Mouse (Mus musculus) macrophage (primary cell): Measurements from ENCODE around the gene Neurod1. TPM values are rescaled to one million over a fixed set of nuclear protein-coding genes. Genes with fewer than 3 reads are reported as not detected.
A peak's percentile ranks its signal among the peaks of the same experiment; 100 is the strongest.

ENCODE experiments used
- H3K27ac ChIP-seq: fragments of 350-480 bp; formaldehyde crosslinking; 2 replicates; pipeline ENCODE4 v1.9.0; 2021
- H3K36me3 ChIP-seq: fragments of 350-480 bp; formaldehyde crosslinking; 2 replicates; pipeline ENCODE4 v1.9.0; 2021; ENCODE audit errors: inconsistent target
- H3K4me3 ChIP-seq: fragments of 350-480 bp; formaldehyde crosslinking; 2 replicates; pipeline ENCODE4 v1.9.0; 2021; ENCODE audit errors: inconsistent target
- H3K79me2 ChIP-seq: fragments of 350-480 bp; formaldehyde crosslinking; 2 replicates; pipeline ENCODE4 v1.9.0; 2021; ENCODE audit errors: inconsistent target
- WGBS: methylation state at CpG from one replicate; pipeline ENCODE4 v1.1.7; 2026; ENCODE audit warnings: inconsistent platforms; ENCODE audit not compliant: missing documents; 5-methylcytosine and 5-hydroxymethylcytosine counted together
- polyA plus RNA-seq: library from polyadenylated mRNA; stranded (reverse); fragments of 250-400 nt; gene quantifications from 3 replicates; pipeline ENCODE4 v1.2.4, GENCODE M21; 2018; ENCODE audit warnings: inconsistent platforms

Gene Neurod1
- polyA plus RNA-seq, 1 experiment from 2014 or later = not detected

DNA sequence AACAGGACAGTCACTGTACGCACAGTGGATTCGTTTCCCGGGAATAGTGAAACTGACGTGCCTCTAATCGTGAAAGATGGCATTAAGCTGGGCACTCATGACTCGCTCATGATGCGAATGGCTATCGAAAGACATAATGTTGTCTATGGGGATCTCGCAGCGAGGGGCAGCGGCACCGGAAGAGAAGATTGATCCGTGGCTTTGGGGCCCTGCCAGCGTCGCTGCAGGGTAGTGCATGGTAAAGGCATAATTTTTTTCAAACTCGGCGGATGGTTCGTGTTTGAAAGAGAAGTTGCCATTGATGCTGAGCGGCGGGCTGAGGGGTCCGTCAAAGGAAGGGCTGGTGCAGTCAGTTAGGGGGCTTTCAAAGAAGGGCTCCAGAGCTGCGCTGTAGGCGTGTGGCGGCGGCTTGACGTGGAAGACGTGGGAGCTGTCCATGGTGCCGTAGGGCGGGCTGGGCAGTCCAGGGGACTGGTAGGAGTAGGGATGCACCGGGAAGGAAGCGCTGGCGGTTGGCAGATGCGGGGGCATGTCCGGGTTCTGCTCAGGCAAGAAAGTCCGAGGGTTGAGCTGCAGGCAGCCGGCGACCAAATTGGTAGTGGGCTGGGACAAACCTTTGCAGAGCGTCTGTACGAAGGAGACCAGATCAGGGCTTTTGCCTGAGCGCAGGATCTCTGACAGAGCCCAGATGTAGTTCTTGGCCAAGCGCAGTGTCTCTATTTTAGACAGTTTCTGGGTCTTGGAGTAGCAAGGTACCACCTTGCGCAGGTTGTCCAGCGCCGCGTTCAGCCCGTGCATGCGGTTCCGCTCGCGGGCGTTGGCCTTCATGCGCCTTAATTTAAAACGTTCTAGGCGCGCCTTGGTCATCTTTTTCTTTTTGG is 2.4 kb downstream of the Neurod1 start:
- H3K27ac ChIP-seq = no peak overlapping the region
- H3K79me2 ChIP-seq = no peaks in the 10 kb centered on the region
- H3K4me3 ChIP-seq = peak overlapping the region; percentile 12
- 9% methylated on average over 52 of the region's 55 CpGs for WGBS
- no peaks in the 10 kb centered on the region for H3K36me3 ChIP-seq

DNA sequence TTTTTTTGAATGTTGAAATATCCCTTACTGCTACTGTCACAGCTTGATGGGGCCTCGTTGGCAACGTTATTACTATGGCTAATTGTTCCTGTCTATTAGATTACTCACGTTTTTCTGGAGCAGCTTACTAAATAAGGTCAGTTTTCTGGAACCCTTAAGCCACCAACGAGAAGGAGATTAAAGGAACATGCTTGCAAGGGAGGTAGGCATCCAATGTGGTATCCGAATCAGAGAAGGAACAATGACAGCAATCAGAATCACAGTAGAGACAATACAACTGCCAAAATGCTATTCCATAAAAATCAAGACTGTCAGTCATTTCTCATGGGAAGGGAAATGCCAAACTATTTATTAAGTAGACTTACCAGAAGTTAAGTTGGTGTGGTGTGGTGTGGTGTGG is 5.1 kb downstream of the Neurod1 start:
- Histone ChIP-seq H3K4me3 (no peak overlapping the region), H3K36me3 (no peaks in the 10 kb centered on the region), H3K27ac (no peak overlapping the region), H3K79me2 (no peaks in the 10 kb centered on the region)
- WGBS = 64% methylated on average over 5 of the region's 5 CpGs

DNA sequence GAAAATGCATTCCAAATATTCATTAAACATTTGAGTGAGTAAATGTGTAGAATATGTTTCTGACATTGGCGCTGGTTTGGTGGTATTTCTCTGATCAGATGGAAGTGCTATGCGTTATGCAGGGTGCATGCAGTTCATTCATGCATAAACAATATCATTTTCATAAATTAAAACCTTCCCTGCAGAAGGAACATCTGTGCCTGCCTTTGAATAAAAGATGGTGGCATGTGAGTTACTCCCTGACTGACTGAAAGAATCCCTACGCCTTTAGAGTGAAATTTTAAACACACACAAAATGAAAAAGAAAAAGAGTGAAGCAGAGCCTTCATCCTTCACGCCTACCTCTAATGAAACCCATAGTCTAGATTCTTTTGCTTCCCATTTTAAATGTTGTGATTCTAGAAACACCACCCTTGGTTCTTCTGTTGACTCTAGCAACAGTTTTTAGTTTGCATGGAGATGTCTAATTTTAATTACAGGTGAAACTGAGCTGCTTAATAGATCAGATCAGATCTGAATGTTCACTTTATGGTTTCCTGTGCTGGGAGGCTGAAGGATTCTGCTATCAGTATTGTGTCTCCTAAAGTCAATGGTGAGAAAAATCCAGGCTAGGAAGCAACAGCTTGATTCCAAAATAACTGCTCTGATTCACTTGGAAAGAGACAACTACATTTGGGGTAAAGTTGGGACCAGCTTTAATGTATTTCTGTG is 5.7 kb downstream of the Neurod1 start:
- Histone ChIP-seq H3K4me3 (no peak overlapping the region), H3K27ac (no peak overlapping the region), H3K79me2 (no peaks in the 10 kb centered on the region), H3K36me3 (no peaks in the 10 kb centered on the region)
- WGBS = 80% methylated on average over 4 of the region's 4 CpGs

DNA sequence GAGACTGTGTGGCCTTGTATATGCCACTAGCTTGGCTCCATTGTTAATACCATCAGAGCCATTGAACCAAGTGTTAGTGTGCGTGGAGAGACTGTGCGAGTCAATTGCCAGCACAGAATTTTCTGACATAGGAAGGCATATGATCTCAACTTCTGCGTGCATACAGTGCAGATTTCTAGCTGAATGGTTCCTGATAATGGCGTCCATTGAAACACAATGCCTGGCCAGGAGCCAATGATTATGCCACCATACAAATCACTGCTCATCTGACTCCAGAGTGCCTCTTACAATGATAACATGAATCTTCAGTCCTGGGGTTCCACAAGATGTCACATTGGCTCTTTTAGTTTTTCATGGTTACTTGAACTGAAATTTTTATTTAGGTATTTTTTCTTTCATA is 7.2 kb downstream of the Neurod1 start:
- Histone ChIP-seq H3K4me3 (no peak overlapping the region), H3K79me2 (no peaks in the 10 kb centered on the region), H3K36me3 (no peaks in the 10 kb centered on the region), H3K27ac (no peak overlapping the region)
- WGBS = 71% methylated on average over 4 of the region's 4 CpGs

DNA sequence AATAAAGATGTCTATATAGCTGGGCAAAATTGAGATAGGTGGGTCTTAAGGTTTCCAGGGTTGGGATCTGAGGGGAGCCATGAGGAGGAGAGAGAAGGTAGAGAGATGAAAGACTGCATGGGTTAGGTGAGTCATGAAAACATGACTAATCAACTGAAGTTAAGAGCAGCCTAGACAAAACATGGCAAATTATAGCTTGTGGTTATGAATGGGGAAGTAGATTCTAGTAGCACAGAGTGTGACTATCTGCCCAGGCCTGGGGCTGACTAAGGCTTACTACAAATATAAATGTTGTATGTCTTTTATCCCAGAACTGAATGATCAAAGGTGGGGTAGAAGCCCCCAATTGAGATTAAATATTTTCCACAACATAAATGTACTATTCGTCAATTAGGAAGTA is 9.4 kb downstream of the Neurod1 start:
- WGBS = 54% methylated on average over 1 of the region's 1 CpGs
- H3K79me2 ChIP-seq = no peaks in the 10 kb centered on the region
- H3K4me3 ChIP-seq = no peak overlapping the region
- no peaks in the 10 kb centered on the region for H3K36me3 ChIP-seq
- no peak overlapping the region for H3K27ac ChIP-seq

DNA sequence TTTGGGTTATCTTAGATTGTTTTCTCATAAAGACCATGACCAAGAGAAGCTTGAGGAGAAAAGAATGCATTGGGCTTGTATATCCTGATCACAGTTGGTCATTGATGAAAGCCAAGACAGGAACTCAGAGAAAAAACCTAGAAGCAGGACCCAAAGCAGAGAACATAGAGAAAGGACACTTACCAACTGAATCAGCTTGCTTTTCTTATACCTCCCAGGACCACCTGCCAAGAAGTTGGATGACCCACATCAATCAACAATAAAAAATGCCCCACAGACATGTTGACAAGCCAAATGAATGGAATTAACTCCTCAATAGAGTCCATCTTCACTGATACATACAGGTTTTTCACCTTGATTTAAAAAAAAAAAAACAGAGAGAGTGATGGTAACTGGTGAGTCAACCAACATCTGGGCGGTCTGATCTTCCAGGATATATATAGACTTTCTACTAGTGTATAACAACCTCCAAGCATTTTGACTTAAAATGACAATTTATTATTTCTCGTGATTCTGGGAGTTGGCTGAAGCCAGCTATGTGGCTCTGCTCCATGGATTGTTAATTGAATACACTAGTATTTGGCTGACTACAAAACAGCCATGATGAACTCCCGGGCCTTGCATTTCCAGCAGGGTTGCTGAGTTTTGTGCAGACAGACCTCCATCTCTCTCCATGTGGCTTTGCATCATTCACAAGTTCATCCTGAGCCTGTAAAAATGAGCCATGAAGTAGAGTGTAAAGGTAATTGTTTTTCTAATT is 12.5 kb downstream of the Neurod1 start:
- H3K4me3 ChIP-seq = no peak overlapping the region
- WGBS = 92% methylated on average over 3 of the region's 3 CpGs
- H3K79me2 ChIP-seq = no peaks in the 10 kb centered on the region
- H3K36me3 ChIP-seq = no peaks in the 10 kb centered on the region
- no peak overlapping the region for H3K27ac ChIP-seq

DNA sequence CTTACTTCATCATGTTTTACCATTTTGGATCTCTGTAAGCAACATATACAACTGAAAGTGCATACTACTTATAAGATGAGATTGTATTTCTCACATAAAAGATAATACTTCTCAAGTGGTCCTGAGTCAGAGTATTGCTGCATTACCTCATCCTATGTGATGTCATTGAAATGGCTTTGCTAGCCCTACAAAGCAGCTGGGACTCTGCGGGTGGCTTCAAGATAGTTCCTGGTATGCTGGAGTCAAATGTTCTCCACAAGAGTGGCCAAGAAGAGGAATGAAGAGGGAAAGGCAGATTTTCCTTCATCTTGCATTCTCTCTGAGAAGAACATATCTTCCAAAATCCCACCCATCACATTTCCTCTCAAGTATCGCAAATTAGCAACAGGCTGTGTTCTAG is 13.2 kb downstream of the Neurod1 start:
- Histone ChIP-seq H3K27ac (no peak overlapping the region), H3K4me3 (no peak overlapping the region), H3K36me3 (no peaks in the 10 kb centered on the region), H3K79me2 (no peaks in the 10 kb centered on the region)
- WGBS = 89% methylated on average over 2 of the region's 2 CpGs

DNA sequence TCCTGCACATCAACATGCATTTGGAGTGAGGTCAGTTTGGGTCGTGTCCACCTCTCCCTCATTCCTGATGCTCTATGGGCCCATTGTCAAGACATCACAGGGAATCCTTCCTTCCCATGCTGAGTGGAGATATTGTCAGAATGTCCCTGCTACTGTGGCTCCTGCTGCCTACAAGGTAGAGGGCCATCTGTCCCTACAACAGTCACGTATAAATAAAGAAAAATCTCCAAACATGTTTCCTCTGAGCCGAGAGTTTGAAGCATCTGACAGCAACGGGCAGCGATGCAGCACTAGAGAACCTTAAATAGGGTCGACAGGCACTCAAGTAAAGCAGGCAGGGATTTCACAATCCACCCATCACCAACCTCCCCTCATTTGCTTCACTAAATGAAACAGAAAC is 13.6 kb downstream of the Neurod1 start:
- Histone ChIP-seq H3K79me2 (no peaks in the 10 kb centered on the region), H3K4me3 (no peak overlapping the region), H3K27ac (no peak overlapping the region), H3K36me3 (no peaks in the 10 kb centered on the region)
- WGBS = 89% methylated on average over 6 of the region's 6 CpGs

DNA sequence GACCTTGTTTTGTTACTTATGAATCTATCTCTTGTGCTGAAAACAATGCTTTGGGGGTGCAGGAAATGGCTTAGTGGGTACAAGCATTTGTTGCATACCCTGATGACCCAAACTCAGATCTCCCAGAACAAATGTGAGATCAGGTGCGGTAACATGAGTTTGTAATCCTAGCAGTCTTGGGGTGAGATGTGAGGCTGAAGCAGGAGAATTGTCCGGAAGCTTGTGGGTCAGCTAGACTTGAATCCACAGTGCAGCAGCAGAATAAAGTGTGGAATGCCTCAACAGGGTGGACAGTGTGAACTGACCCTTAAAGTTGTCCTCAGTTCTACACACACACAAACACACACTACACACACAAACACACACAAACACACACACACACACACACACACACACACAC is 14.3 kb downstream of the Neurod1 start:
- WGBS = 89% methylated on average over 2 of the region's 2 CpGs
- Histone ChIP-seq H3K27ac (no peak overlapping the region), H3K79me2 (no peaks in the 10 kb centered on the region), H3K36me3 (no peaks in the 10 kb centered on the region), H3K4me3 (no peak overlapping the region)

DNA sequence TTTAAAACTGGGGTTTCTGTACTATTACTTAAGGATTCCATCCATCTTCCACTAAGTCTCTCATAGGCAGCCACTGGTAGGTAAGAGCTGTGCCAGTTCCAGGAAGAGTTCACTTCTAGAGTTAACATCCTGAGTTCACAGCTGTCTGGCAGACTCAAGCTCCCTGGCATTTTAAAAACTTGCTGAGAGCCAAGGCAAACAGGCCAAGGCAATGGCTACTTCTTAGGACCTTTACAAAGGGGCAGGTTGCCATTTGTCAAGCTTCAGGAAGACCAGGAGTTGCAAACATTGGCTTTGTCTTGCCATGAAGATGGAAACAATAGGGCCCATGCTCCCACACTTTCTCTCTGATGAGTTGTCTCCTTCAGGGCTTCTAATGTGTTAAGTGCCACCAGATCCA is 26.5 kb downstream of the Neurod1 start:
- Histone ChIP-seq H3K79me2 (no peaks in the 10 kb centered on the region), H3K4me3 (no peak overlapping the region), H3K36me3 (no peaks in the 10 kb centered on the region), H3K27ac (no peak overlapping the region)

DNA sequence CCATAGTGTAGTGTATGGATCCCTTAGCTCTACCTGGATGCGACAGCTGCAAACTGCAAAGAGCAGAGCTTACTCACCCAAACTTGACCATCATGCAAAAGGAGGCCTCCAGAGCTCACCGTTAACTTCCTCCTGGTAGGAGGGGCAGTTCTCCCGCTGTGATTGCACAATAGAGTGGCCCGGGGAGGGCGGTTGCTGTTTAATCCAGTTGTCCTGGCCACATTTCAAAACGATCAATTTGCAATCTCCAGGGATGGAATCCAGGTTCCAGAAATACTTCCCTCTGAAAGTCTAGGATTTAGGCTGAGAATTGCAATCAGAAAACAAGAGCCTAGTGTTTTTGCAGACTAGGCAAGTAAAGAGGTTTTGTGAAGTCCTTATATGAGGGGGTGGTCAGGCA is 26.9 kb downstream of the Neurod1 start:
- H3K27ac ChIP-seq = no peak overlapping the region
- H3K36me3 ChIP-seq = no peaks in the 10 kb centered on the region
- no peak overlapping the region for H3K4me3 ChIP-seq
- no peaks in the 10 kb centered on the region for H3K79me2 ChIP-seq
- WGBS = 12% methylated on average over 6 of the region's 6 CpGs

DNA sequence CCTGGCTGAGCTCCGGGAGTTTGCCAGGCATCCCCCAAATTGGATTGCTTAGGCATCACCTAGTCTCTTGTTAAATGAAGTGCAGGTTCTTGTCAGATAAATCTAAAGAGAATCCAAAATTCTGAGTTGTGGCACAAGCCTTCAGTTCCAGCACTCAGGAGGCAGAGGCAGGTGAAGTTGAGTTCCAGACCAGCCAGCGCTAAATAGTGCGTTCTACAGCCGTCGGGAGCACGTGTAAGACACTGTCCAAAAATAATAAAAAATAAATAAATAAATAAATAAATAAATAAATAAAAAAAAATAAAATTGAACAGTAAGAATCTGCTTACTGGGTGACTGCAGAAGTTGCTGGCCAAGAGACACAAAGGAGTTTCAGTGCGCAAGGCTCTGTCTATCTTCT is 27.4 kb downstream of the Neurod1 start:
- WGBS = 29% methylated on average over 5 of the region's 7 CpGs
- peak overlapping the region; percentile 28 for H3K4me3 ChIP-seq
- no peaks in the 10 kb centered on the region for H3K79me2 ChIP-seq
- no peak overlapping the region for H3K27ac ChIP-seq
- no peaks in the 10 kb centered on the region for H3K36me3 ChIP-seq

DNA sequence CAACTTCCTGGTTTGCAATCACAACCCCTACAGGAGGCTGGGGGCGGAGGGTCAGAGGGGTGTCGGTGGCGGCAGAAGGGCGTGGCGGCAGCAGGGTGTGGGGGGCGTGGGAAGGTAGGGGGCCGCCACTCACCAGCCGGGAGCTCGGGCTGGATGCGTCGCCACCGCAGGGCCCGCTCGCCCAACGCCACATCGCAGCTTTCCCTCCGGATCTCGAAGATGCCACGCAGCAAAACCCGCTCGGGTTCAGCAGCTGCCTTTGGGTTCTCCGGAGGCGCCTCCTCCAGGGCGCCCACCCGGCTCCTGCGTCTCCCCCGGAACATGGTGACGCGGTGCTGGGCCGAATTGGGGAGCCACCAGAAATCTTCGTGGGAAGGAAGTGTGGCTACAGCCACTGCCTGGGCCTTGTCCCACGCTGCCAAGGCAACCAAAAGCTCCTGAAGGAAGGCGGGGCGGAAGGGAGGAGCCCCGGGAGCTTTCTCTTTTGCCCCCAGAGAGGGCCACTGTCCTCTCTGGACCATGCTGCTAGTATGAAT is 27.9 kb downstream of the Neurod1 start:
- H3K27ac ChIP-seq = no peak overlapping the region
- WGBS = 2% methylated on average over 32 of the region's 35 CpGs
- H3K79me2 ChIP-seq = no peaks in the 10 kb centered on the region
- peak overlapping the region; percentile 28 for H3K4me3 ChIP-seq
- no peaks in the 10 kb centered on the region for H3K36me3 ChIP-seq

DNA sequence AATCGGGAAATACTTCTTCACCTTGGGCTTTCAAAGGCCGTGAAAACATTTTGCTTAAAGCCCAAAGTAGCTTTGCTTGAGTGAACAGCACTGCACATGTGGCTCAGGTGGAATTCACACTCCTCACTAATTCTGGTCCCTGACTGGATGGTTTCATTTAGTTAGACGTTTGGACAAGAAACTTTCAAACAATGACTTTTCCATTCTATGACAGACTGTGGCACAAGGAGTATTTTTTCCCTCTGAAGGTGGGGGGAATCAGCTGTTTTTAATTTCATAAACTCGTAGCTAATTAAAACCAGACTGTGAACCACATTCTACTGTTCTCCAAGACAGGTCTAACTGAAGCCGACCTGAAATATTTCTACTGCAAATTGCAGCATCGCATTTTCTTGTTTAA is 28.5 kb downstream of the Neurod1 start:
- no peaks in the 10 kb centered on the region for H3K79me2 ChIP-seq
- H3K4me3 ChIP-seq = peak overlapping the region; percentile 28; the same call in 1 of the 2 replicates
- H3K36me3 ChIP-seq = no peaks in the 10 kb centered on the region
- H3K27ac ChIP-seq = no peak overlapping the region
- WGBS = 54% methylated on average over 5 of the region's 6 CpGs

DNA sequence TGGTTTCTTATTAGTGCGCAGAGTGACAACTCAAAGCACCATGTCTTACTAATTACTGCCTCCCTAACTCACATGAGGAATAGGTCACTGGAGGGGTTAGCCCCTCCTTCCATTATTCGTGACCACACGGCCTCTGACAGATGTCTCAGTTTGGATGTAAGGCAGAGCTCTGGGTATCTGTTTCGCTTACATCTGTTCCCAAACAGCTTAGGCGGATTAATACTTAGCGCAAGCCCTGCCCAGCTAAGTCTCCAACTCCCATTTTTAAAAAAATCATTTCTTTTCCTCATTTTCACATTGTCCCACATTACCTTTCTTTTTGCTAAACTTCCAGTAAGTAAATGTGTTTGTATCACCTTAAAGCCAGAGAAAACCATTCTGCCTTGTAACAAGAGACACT is 34.9 kb downstream of the Neurod1 start:
- 88% methylated on average over 6 of the region's 6 CpGs for WGBS
- no peak overlapping the region for H3K4me3 ChIP-seq

More for the DNA sequence above, 34.9 kb downstream of the Neurod1 start:
- Histone ChIP-seq H3K36me3 (no peaks in the 10 kb centered on the region), H3K79me2 (no peaks in the 10 kb centered on the region), H3K27ac (no peak overlapping the region)
